Mouse (Mus musculus): ENCODE data around the gene Lag3.

DNA sequence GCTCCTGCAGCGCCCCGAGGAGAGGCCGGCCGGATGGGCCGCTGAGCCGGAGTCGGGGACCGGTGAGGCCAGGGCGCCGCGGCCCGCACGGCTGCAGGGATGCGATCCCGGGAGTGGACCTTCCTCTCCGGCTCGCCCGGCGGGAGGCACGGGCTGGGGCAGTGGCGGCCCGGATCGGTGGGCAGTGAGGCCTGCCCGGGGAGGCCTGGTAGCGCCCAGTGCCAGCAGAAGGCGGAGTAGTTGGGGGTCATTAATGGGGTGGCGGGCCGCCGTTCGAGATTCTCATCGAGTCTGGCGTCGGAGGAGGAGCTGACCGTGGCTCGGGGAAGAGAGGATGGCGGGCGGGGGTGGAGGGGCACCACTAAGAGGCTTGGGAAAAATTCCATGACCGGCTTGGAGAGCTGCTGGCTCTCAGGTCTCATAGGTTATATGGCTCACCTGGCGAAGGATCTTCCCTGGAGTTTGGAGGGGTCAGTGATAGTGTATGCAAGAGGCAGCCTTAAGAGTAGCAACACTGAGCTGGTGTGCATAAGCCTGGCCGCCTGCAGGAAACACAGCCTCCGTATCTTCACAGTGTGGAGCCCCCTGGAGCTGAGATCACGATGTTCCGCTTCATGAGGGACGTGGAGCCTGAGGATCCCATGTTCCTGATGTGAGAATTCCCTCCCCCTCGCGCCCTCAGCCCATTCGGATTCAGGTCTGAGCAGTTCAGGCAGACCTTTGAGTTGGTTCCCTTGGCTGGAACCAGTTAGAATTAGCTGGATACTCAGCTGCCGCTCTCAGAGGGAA is 20.2 kb upstream of the Lag3 start:
- TF ChIP-seq CTCF (IDR thresholded peaks at IDR 0.05), result peak; percentile 70
- no peak for TF ChIP-seq EP300 (IDR thresholded peaks at IDR 0.05)

All from lung, postnatal 0 days (tissue).